Mouse (Mus musculus) kidney, adult 2 months (tissue): ENCODE data around the gene Exoc6b. TPM values are rescaled to one million over a fixed set of nuclear protein-coding genes. Genes with fewer than 3 reads are reported as not detected.
A peak's percentile ranks its signal among the peaks of the same experiment; 100 is the strongest.

ENCODE experiments used
- DNase-seq: peaks from one replicate; pipeline ENCODE4 v3.0.0; 2021
- H3K27ac ChIP-seq: fragments of 200-500 bp; 2 replicates; pipeline ENCODE4 v1.5.1; 2012; ENCODE audit warnings: low read depth, low read length, control low read depth, inconsistent platforms; ENCODE audit not compliant: insufficient read depth
- H3K27me3 ChIP-seq: fragments of 200-500 bp; replicated peaks from 2 replicates; pipeline ENCODE4 v1.6.1; 2012; ENCODE audit warnings: mild to moderate bottlenecking, moderate library complexity, low read length, inconsistent platforms; ENCODE audit not compliant: control insufficient read depth, insufficient read depth
- H3K36me3 ChIP-seq: fragments of 200-500 bp; 2 replicates; pipeline ENCODE4 v1.6.1; 2012; ENCODE audit warnings: mild to moderate bottlenecking, moderate library complexity, low read length, inconsistent platforms; ENCODE audit not compliant: control insufficient read depth, insufficient read depth
- H3K4me1 ChIP-seq: fragments of 200-500 bp; 2 replicates; pipeline ENCODE4 v1.6.1; 2011; ENCODE audit warnings: low read length; ENCODE audit not compliant: control insufficient read depth, insufficient read depth
- H3K4me3 ChIP-seq: fragments of 200-500 bp; 2 replicates; pipeline ENCODE4 v1.5.1; 2011; ENCODE audit warnings: mild to moderate bottlenecking, low read depth, low read length, control low read depth; ENCODE audit not compliant: insufficient read depth
- CTCF ChIP-seq: fragments of 200-500 bp; conservative IDR thresholded peaks from 2 replicates; pipeline ENCODE4 v1.5.1; 2011; ENCODE audit warnings: low read depth, mild to moderate bottlenecking, control low read depth, low read length, moderate library complexity, mixed read lengths; ENCODE audit not compliant: insufficient read depth, insufficient read length
- POLR2A ChIP-seq: fragments of 200-500 bp; IDR thresholded peaks from one replicate; pipeline ENCODE4 v1.6.1; 2011; ENCODE audit warnings: low read depth, low read length, control low read depth
- WGBS: fragments of 180-500 bp; shearing (Covaris S2); methylation state at CpG from one replicate; pipeline ENCODE4 v1.1.7; 2018; 5-methylcytosine and 5-hydroxymethylcytosine counted together
- polyA plus RNA-seq: library from polyadenylated mRNA; depleted of rRNA; stranded (reverse); fragments of >200 nt; gene quantifications from 2 replicates; pipeline ENCODE4 v1.2.3, GENCODE M21; 2012

The Exoc6b gene
- polyA plus RNA-seq, 1 experiment, result 8.4 TPM

DNA sequence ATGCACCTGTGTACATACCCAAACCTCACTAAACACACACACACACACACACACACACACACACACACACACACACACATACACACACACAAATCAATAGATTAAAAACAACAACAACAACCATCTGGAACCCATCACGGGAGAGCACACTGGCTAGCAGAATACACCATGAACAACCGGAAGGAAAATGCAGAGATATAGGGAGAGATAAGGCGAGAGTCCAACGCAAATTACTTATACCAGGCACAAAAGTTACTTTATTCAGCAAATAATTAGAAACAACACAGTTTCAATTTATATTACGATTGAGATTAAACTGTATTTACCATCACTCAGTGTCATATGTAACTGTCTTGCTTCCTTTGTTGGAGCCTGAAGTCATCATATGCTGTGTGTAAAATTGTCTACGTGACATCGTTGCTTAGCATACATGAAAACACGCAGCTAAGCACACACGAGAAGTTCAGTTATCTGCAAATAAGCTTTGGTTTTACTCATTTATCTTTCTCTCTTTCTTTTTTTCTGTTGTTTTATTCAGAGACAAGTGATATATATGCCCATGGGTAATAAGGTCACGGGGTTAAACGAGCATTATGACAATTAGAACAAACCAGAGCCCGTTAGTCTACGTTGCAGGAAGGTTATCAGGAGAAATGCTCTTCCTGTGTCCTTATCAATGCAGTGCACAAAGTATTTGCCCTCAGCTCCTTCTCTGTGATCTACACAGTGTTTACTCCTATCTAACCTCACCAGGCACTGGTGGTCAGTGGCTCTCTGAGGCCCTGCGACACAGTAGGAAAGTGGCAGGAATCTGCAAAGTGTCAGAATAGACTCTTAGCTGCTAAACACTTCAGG, 186.4 kb downstream of the Exoc6b start:
- Histone ChIP-seq H3K36me3 (no peaks in the 10 kb centered on the region), H3K27me3 (no peaks in the 10 kb centered on the region), H3K4me3 (no peak overlapping the region), H3K4me1 (no peaks in the 10 kb centered on the region; the same call in 1 of the 2 replicates), H3K27ac (no peak overlapping the region)
- 75% methylated on average over 14 of the region's 14 CpGs for WGBS
- peak; percentile 14 for DNase-seq
- TF ChIP-seq POLR2A, result no peak
- TF ChIP-seq CTCF, result no peak

DNA sequence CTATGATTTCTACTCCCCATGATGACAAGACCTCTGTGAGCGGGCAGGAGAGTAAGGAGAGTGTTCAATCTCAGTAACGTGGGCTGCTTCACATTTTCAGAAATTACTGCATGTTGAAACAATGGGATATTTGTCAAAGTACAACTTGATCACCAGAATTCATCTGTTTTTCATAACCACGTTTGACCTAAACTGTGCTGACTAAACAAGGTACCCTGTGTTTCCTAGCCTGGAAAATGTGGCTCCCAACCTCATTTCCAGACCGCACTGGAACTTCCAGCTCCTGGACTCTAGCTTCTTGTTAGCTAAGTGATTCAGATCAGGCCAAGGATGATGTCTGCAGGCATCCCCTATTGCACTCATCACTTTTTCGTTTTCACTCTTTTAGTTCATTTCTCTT, 193.4 kb downstream of the Exoc6b start:
- DNase-seq, result no peak
- 86% methylated on average over 5 of the region's 5 CpGs for WGBS
- TF ChIP-seq CTCF (no peak), POLR2A (no peak)
- H3K4me1 ChIP-seq, result no peaks in the 10 kb centered on the region
- H3K4me3 ChIP-seq, result no peak overlapping the region
- no peaks in the 10 kb centered on the region for H3K36me3 ChIP-seq
- no peak overlapping the region for H3K27ac ChIP-seq
- no peaks in the 10 kb centered on the region for H3K27me3 ChIP-seq

DNA sequence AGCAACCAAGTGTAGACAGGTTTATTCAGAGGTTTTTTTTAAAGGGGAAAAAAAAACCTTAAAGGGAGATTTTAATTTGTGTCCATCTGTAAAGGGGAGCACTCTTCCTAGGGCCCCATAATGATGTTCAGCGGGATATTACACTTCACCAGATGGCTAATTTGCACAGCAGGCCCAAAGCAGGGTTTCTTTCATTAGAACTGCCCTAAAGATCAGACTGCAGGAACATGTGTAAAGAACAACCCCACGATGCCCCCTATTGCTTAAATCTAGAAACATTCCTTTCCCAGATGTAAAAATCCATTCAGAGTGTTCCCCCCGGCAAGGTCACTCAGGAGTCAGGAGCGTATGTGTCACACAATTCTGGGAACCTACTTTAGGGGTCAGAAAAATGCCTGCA, 202.2 kb downstream of the Exoc6b start:
- 52% methylated on average over 4 of the region's 4 CpGs for WGBS
- no peak overlapping the region for H3K4me3 ChIP-seq
- no peaks in the 10 kb centered on the region for H3K36me3 ChIP-seq
- H3K27me3 ChIP-seq, result no peaks in the 10 kb centered on the region
- no peak for TF ChIP-seq POLR2A
- TF ChIP-seq CTCF, result no peak
- DNase-seq, result peak; percentile 38
- H3K27ac ChIP-seq, result no peak overlapping the region
- no peaks in the 10 kb centered on the region for H3K4me1 ChIP-seq

DNA sequence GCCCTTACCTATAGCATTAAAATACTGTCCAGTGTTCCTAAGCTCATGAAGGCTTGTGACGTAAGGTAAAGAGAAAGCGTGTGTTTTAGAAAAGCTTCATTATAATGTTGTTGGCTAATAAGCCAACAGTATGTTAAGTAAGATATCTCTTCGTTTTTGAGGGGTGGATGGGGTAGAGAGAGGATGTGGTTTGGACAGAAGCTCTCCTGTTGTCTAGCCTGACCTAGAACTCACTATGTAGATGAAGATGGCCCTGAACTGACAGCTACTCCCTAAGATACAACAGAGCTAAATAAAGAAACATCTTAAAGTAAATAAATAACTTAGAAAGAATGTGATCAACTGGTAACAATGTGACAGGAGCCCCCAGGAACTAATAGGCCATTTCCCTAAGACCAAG, 204.7 kb downstream of the Exoc6b start:
- TF ChIP-seq CTCF (no peak), POLR2A (no peak)
- Histone ChIP-seq H3K36me3 (no peaks in the 10 kb centered on the region), H3K4me1 (no peaks in the 10 kb centered on the region), H3K4me3 (no peak overlapping the region), H3K27ac (no peak overlapping the region), H3K27me3 (no peaks in the 10 kb centered on the region)
- 87% methylated on average over 3 of the region's 3 CpGs for whole genome bisulfite sequencing
- DNase-seq, result no peak

DNA sequence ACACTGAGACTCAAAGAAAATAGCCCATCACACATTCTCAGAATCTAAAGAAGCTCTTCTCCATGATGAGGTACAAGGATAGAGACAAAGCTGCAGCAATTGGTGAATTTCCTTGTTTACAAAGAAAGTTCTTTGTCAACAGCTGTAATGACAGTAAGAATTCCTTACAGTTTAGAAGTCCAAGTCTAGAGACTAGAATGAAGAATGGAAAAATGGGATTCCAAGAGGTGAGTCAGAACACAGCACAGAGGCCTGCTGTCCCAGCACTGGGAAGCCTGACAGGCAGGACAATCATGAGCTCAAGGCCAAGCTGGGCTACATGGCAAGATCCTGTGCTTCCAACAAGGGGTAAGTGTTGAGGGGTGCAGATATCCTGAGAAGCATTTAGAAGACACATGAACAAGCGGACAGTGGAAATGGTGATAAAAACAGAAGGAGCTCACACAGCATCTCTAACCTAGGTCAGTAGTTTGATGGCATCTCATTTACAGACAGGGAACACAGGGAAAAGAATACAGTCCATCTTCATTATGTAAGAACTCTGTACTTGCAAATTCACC, 205.4 kb downstream of the Exoc6b start:
- no peaks in the 10 kb centered on the region for H3K36me3 ChIP-seq
- no peaks in the 10 kb centered on the region for H3K27me3 ChIP-seq
- WGBS, result 97% methylated on average over 1 of the region's 1 CpGs
- H3K4me3 ChIP-seq, result no peak overlapping the region
- no peaks in the 10 kb centered on the region for H3K4me1 ChIP-seq
- H3K27ac ChIP-seq, result no peak overlapping the region
- DNase-seq, result no peak
- TF ChIP-seq POLR2A (no peak), CTCF (no peak)

DNA sequence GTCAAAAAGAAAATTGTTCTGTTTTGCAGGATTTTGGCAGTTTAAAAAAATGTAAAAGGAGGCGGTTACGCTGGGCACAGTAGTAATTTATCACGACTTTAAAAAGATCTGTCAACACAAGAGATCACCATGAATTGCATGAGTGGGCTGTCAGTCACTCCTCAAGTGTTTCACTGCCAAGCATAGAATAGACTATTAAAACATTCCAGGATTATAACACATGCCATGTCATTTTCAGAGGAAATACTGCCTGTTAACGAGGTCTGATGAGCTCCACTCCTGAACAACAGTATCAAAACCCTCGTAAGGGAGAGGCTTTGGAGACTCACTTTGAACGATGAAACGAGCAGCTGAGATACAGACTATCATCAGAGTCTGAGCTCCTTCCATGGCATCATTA, 223.6 kb downstream of the Exoc6b start:
- no peaks in the 10 kb centered on the region for H3K27me3 ChIP-seq
- H3K27ac ChIP-seq, result no peak overlapping the region
- no peak for TF ChIP-seq POLR2A
- no peak for TF ChIP-seq CTCF
- H3K4me3 ChIP-seq, result no peak overlapping the region
- H3K36me3 ChIP-seq, result peaks cover 2% of the 10 kb centered on the region
- H3K4me1 ChIP-seq, result no peaks in the 10 kb centered on the region
- DNase-seq, result no peak
- 81% methylated on average over 7 of the region's 7 CpGs for WGBS

DNA sequence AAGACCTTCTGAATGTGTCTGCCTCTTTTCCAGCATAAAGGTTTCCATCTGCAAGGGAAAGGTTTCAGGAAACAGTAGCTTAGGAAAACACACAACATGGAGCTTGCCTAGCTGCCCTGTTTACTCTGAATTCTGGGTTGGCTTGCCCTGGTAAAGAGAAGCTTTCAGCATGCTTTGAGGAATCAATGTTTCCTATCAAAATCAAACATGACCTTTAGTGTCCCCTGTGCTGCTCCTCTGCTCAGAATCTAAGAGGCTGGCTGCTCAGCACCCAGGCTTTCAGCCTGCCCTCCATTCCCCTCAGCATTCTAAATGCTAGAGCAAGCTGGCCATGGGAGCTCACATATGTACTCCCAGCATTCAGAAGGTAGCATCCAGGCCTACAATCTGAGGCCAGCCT, 228.2 kb downstream of the Exoc6b start:
- no peaks in the 10 kb centered on the region for H3K36me3 ChIP-seq
- H3K27me3 ChIP-seq, result no peaks in the 10 kb centered on the region
- H3K4me3 ChIP-seq, result no peak overlapping the region
- no peak overlapping the region for H3K27ac ChIP-seq
- TF ChIP-seq POLR2A (no peak), CTCF (no peak)
- H3K4me1 ChIP-seq, result no peaks in the 10 kb centered on the region
- no peak for DNase-seq

DNA sequence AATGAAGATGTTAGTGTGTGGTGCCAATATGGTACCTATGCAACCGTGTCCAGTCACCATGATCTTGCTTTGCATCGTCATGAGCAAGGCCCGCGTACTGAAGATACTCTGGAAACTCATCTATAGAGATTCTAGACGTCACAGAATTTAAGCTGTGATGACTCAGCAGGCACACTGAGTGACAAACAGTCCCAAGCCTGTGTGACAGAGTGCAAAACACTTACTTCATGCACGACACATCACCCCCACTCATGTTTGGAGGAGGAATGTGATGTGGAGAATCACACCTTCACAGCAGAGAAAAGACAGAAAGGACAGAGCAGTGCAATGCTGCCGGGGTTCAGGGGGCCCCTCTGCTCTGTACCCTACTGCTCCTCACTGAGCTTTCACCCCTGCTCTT, 261.8 kb downstream of the Exoc6b start:
- Histone ChIP-seq H3K27ac (no peak overlapping the region), H3K4me3 (no peak overlapping the region), H3K4me1 (no peaks in the 10 kb centered on the region), H3K36me3 (no peaks in the 10 kb centered on the region), H3K27me3 (no peaks in the 10 kb centered on the region)
- no peak for DNase-seq
- TF ChIP-seq CTCF (no peak), POLR2A (no peak)
- 93% methylated on average over 7 of the region's 7 CpGs for WGBS
